Mouse (Mus musculus): ENCODE measurements around the gene Gabra4.

- TF ChIP-seq CTCF (IDR thresholded peaks at IDR 0.05; ENCODE audit: low read depth) (no peak), EP300 (IDR thresholded peaks at IDR 0.05; ENCODE audit: low read depth) (no peak)
These were observed 41.8 kb upstream of the Gabra4 start for GRCm38 (mm10) chr5:71699696-71700467.

Measured in liver, embryonic 14.5 days (tissue).